Mouse (Mus musculus): ENCODE data around the gene Gmfg.
A peak's percentile ranks its signal among the peaks of the same experiment; 100 is the strongest.

Gmfg gene

DNA sequence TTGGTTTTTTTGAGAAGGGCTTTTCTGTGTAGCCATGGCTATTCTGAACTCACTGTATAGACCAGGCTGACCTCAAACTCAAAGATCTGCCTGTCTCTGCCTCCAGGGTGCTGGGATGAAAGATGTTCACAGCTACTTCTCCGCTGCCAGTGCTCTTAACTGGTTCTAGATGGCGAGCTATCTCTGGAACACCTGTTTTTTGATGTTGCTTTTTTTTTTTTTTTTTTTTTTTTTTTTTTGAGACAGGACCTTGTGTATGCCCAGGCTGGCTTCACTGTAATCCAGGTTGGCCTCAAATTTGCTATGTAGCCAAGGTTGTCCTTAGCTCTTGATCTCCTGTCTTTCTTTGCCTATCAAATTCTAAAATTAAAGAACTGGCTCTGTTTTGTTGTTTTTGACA lies 1.5 kb downstream of the Gmfg start:
- no peak for DNase-seq

DNA sequence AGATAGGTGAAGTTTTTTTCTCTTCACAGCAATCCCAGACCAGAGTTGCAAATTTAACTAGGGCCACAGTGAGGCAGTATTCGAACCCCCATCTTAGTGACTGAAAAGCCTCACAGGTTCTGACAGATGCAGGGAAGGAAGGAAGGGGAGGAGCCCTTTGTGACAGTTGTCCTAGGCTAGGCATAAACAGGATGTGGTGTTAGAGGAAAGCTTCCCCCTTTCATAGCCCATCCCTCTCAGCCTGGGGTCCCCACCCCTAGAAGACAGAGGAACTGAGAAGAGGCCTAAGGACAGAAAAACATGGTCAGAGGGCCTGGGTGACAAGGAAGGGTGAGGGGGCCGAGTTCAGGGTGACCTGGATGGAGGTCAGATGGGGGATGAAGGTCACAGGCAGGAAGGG lies 3.5 kb downstream of the Gmfg start:
- peak; percentile 80 for DNase-seq

DNA sequence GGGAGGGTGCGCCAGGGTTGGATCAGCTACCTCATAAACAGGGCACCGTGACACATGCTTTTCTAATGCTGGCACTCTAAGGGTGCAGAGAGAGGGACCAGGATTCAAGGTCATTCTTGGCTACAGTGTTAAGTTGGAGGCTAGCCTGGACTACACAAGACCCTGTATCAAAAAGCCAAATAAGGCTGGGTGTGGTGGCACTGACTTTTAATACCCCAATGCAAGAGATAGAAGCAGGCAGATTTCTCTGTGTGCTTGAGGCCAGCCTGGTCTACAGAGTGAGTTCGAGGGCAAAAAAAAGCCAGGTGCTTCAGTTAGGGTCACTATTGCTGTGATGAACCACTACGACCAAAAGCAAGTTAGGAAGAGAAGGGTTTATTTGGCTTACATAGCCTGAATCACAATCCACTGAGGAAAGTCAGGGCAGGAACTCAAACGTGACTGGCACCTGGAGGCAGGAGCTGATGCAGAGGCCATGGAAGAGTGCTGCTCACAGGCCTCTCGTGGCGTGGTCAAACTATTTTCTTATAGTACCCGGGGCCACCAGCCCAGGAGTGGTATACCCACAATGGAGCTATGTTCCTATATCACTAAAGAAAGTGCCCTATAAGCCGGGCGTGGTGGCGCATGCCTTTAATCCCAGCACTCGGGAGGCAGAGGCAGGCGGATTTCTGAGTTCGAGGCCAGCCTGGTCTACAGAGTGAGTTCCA lies 4.7 kb downstream of the Gmfg start:
- no peak for DNase-seq

DNA sequence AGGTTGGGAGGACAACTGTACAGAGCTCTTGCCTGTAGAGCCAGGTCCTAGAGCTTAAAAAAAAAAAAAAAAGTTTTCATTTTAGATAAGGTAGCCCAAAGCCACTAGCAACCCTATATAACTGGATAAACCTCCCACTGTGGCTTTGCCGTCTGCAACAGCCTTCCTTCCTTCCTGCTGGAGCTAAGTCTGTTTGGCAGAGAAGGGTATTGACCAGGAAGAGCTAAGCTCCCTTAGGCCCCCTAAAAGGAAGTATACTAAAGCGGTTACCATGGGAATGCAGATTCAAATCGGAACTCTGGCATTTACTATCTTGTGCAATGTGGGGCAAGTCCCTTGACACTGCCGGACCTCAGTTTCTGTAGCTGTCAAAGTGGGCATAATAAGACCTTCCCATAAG lies 5.4 kb downstream of the Gmfg start:
- no peak for DNase-seq

DNA sequence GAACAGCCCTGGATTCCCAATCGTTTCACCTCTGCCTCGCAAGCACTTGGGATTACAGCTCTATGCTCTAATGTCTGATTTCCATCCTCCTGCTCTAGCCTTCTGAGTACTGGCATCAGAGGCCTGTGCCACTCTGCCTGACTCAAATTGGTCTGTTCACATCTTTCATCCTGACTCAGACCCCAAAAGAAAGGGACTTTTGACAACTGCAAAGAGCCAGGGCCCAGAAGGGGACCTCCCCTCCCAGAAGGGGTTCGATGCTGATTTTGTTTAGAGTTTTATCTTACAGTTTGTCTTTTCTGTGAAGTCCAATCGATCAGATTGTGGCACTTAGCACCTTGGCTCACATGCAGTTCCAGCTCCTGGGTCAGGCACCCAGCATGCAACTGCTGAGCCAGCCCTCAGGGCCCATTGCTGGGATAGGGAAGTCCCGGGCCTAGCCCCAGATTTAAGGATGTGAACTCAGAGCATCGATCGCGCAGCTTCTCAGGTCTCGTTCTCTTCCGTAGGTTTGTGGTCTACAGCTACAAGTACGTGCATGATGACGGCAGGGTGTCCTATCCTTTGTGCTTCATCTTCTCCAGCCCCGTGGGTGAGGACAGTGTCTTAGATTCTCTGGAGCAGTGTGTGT lies 7.2 kb downstream of the Gmfg start:
- no peak for DNase-seq

DNA sequence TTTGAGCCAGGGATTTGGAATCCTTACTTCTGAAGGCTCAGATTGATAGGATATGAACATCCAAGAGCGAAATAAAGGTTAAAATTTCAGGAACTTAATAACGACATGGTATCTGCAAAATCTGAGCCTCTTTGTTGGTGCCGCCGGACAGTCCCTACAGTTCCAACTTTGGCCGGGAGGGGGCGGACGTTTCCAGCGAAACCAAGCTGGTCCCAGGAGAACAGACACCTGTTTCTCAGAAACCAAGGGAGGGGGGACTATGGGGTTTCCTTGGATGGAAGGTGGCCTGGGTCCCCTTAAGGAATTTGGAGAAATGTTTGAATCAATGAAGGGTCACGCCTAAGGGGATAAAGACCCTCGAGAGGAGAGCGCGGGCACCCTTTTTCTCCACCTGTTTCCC lies 9.2 kb downstream of the Gmfg start:
- DNase-seq: peak; percentile 84

DNA sequence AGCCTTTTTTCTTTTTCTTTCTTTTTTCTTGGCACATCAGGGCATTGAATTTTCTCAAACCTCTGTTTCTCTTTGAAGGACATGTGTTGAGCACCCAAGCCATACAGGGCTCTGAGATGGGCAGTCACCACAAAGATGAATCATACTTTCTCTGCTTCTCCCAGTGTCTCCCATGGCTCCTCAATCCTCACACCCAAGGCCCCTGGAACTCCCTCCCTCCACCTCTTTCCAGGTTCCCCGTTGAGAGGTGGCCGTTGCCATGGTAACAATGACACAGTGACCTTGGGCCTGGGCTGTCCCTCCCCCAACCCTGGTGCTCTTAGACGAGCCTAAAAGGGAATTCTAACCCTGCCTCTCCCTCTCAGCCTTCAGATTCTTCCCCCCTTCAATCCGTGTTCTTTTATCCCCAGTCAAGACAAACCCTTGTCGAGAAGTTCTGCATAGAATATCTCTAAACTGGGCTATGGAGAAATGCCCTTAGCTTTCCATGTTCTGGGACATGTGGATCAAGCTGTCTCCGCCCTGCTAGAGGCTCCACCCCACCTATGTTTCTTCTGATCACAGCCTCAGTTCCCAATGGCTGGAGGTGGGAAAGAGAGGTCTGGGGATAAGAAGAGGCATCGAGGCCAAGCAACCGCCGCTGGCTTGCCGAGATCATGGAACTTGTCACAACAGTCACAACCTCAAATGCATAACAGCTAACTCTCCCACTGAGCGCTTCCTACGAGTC lies 10.0 kb downstream of the Gmfg start:
- no peak for DNase-seq

DNA sequence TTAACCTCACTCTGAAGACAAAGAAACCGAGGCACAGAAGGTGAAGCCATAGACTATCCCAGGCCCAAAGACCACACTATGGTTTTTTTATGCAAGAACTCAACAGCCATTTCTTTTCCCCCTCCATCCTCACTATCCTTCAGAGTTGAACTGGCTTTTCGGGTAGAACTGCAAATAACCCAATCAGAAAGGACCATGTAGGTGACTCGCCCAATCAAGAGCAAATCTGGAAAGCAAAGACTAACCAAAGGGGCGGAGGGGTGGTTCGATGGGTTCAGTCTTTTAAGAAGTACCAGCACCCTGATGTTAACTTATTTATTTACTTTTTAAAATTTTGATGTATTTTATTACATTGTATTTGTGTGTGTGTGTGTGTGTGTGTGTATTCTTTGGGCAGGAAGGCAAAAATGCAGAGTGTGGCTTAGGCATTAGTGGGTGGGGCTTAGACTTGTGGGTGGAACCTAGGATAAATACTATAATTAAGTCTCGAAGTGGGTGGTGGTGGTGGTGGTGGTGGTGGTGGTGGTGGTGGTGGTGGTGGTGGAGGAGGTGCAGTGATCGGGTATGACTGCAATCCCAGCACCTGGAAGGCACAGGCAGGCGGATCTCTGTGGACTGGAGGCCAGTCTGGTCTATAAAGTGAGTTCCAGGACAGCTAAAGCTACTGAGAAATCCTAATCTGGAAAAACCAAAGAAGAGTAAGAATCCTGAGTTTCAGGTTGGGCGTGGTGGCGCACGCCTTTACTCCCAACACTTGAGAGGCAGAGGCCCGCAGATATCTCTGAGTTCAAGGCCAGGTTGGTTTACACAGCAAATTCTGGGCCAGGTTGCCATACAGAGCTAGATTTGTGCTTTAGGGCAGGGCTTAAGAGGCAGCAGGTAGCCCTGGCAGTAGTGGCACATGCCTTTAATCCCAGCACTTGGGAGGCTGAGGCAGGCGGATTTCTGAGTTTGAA lies 10.9 kb downstream of the Gmfg start:
- DNase-seq: no peak

DNA sequence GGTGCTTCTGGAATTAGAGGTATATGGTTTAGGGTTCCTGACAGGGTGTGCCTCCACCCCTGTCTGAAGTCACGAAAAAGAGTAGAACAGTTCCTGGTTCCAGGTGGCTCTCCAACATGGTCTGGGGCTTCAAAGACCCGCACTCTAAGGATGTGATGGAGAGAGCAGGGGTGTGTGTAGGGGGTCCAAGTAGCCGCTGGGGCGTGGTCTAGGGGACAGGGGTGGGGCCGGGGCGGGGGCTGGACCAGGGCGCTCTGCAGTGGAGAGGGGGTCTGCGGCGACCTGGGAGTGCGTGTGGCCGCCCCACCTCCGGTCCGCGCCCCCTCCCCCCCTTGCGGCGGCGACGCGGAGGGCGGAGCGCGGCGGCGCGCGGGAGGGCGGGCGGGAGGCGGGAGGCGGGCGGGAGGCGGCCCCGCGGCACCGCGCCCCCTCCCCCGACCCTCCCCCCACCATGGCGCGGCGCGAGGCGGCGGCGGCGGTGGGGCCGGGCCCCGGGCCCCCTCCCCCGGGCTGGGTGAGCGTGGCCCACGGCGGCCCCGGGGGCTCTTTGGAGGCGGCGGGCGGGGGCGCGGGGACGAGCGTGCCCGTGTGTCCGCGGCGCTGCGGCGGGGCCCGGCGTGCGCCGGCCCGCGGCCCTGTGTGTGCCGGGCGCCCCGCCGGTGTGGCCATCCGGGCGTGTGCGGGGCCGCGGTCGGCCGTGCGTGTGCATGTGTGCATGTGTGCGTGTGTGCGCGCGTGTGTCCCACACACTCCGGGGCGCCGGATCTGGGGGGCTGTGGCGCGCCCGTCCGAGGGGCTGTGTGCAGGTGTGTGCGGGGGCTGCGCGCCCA lies 14.5 kb downstream of the Gmfg start, which contains the start of gene Lrfn1:
Lrfn1 (plus strand) TSS at position 450 of the 830 bp plus-strand sequence.
- no peak for DNase-seq

DNA sequence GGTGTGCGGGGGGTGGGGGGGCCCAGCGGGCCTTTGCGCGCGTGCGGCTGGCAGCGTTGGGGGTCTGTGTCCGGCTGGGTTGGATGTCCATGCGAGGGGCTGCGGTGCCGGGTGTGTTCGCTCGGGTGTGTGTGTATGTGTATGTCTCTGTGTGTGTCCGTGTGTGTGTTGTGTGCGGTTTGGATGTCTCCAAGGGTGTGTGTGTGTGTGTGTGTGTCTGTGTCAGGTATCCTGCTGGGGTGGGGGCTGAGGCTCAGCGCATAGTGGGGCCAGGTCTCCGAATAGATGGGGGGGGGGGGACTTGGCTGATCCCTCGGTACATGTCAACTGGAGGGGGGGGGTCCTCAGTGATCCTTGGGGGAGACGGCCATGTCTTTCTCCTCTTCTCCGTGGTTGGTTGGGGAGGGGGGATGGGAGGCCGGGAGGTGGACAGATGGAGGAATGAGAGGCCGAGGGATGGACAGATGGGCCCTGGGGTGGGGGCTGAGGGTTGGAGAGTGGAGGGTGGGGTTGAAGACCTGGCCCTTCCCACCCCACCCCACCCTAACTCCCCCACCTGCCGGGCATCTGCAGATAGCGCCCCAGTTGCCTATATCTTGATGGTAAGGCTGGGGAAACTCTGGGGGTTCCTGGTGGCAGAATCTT lies 15.2 kb downstream of the Gmfg start:
- no peak for DNase-seq

DNA sequence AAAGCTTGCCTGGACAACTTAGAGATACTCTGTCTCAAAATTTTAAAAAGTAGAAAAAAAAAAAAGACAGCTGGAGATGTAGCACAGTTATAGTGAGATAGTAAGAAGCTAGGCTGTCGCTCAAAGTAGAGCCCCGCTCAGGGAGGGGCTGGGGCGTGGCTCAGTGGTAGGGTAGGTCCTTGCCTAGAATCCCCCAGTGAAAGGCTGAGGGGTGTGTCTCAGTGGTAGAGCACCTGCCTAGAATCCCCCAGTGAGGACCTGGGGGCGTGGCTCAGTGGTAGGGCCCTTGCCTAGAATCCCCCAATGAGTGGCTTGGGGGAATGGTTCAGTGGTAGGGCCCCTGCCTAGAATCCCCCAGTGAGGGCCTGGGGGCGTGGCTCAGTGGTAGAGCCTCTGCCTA lies 23.1 kb downstream of the Gmfg start:
- no peak for DNase-seq

DNA sequence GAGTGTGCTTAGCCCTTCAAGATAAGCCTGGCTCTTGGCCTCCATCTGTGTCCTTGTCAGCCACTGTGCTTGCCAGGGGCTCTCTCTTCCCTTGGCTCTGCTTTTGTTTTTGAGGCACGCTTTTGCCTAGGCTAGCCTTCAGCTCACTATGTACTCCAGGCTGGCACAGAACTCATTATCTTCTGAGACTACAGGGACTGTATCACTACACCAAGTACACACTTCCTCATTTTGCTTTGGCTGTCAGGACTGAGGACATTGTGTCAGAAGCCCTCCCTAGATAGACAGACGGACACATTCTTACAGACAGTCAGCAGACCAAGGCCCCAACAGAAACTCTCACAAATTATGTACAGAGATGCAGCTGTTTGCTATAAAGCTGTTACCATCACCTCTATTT lies 25.5 kb downstream of the Gmfg start:
- no peak for DNase-seq

DNA sequence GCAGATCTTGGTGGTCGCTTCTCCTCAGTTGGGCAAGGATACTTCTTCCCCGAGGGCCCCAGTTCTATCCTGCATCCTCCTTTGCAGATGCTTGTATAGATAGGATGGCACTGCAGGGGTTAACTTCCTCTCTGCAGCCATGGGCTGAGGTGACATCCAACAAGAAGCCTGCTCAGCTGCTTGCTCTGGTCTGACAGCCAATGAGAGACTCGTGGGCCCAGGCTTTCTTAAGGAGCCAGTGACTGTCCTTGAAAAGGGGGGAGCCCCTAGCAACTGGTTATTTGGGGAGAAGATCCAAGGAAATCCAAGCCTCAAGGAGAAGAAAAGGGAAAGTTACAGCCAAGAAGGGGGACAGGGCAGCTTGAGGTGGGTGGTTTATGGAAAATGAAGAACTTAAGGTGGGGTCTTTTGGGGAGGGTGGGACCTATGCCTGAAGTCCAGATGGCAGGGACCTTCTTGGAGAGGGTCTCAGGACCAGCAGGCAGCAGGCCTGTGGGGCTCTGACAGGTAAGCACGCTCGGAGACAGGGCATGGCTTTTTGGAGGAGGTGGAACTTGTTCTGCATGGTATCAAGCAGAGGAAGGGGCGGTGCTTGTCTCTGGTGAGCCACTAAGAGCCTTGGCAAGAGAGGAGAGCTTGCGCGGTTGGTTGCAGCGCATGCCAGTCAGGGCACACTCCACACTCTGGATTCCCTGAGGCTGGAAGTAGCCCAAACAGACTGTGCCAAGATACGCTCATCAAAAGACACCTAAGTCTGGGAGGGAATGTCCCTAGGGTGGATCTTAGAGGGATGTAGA lies 27.4 kb downstream of the Gmfg start:
- DNase-seq: peak; percentile 83

DNA sequence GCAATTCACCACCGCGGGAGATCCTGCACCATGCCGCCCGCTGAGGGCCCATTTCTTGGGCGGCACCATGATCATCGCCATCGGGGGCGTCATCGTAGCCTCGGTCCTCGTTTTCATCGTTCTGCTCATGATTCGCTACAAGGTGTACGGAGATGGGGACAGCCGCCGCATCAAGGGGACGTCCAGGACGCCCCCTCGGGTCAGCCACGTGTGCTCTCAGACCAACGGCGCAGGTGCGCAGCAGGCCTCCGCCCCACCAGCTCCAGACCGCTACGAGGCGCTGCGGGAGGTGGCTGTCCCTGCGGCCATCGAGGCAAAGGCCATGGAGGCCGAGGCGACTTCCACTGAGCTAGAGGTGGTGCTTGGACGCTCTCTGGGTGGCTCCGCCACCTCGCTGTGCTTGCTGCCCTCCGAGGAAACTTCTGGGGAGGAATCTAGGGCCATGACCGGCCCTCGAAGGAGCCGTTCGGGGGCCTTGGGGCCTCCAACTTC lies 29.5 kb downstream of the Gmfg start:
- DNase-seq: no peak

DNA sequence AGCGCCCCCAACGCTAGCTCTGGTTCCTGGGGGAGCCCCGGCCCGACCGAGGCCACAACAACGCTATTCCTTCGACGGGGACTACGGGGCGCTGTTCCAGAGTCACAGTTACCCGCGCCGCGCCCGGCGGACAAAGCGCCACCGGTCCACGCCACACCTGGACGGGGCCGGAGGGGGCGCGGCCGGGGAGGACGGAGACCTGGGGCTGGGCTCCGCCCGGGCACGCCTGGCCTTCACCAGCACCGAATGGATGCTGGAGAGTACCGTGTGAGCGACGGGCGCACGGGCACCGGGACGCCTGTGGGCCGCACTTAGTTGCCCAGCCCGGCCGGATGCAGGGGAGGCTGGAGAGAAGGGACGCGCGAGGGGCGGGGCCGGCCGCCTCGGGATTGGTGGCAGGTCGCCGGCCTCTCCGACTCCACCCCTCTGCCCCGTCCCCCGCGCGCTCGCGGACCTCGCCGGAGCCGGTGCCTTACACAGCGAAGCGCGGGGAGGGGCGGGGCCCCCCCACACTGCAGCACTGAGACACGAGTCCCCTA lies 30.0 kb downstream of the Gmfg start:
- peak; percentile 81 for DNase-seq

DNA sequence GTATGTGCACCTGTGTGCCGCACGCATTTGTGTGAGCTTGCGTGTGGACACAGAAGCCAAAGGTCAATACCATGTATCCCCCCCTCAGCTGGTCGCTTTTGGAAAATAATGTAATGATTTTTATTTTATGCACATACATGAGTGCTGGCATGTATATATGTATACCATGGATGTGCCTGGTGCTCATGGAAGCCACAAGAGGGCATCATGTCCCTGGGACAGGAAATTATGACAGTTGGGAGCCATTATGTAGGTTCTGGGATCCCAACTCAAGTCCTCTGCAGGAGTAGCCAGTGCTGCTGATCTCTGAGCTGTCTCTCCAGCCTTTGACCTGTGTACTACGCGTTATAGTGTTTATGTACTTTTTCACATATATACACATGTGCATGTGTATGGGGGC lies 38.9 kb downstream of the Gmfg start:
- no peak for DNase-seq

DNA sequence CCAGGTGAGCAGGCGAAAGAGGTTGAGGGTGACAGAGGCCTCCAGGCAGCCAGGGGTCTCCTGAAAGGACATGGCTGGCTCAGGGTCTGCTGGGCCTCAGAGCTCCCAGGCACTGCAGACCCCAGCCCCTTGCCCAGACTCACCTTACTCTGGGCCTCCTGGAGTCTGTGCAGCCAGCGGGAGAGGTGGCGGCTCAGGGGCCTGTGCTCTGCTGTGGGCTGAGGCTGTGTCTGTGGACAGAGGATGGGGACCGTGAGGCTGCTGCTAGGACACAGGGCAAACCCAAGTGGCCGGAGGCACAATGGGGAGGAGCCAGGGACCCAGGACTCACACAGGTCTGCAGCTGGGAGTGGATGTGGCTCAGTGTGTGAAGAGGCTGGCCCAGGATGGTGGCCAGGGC lies 40.1 kb downstream of the Gmfg start:
- DNase-seq: no peak

DNA sequence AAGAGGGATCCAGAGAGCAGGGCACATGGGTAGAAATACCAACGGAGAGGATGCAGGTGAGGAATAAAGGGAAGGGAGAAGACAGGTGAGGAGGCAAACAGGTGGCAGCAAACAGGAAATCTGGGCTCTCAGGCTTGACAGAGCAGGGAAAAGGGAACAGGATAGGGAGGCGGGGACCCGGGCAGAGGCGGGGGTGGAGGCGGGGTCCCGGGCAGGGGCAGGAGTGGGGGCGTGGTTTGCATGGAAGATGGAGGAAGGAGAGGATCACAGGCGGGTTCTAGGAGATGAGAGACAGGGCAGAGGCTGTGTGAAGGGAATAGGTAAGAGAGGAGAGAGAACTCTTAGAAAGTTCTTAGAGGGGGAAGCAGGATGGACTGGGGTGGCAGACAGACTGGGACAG lies 41.6 kb downstream of the Gmfg start:
- peak; percentile 28 for DNase-seq

DNA sequence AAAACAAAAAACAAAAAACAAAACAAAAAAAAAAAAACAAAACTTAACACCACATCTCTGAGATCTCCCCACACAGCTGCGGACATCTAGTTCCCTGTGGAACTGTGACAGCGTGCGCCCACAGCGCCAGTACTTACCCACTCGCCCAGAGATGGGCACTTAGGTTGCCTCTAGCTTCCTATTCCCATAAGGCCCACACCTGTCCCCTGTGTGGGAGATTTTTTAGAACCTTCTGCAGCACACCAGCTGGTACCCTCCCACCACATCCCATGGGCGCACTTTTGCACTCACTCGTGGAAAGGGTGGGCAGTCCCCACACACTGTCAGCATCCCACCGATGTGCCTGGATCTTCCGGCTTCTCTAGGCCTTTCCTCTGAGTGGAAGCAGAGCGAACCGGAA lies 45.6 kb downstream of the Gmfg start:
- no peak for DNase-seq

DNA sequence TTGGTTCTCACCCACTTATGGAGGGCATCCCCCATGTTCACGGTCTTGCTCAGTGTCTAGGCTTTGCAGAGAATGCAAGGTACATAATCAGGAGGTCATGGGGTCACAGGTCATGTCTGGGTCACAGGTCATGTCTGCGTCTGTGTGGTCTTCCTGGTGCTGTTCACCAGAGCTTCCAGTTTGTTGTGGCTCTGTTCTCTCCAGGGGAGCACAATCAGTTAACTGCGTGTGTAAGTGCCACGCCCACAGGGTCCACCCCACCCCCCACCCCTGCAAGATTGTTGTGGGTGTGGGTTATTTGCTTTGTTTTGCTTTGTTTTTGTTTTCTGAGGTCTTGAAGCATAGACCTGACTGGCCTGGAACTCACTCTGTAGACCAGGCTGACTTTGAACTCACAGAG lies 46.9 kb downstream of the Gmfg start:
- DNase-seq: no peak

Data from lung, postnatal 10 days (tissue).